Mouse (Mus musculus): ENCODE data around the gene Dlg5. TPM values are rescaled to one million over a fixed set of nuclear protein-coding genes. Genes with fewer than 3 reads are reported as not detected.

Gene Dlg5
- polyA plus RNA-seq, 1 experiment from 2014 or later = 45.5 TPM

- Histone ChIP-seq H3K4me3 (ENCODE audit: low read depth, low read length) (peak overlapping the region; percentile 84), H3K36me3 (ENCODE audit: control insufficient read depth, insufficient read depth, low read length) (peaks cover 4% of the 10 kb centered on the region; the same call in 1 of the 2 replicates), H3K27me3 (ENCODE audit: control insufficient read depth, insufficient read depth, low read length) (no peaks in the 10 kb centered on the region), H3K27ac (replicated peaks; ENCODE audit: low read depth, low read length) (peak overlapping the region; percentile 97), H3K4me2 (ENCODE audit: low read depth, severe bottlenecking) (peak overlapping the region; percentile 91), H3K9me3 (ENCODE audit: control insufficient read depth, low read length) (no peaks in the 10 kb centered on the region), H3K9ac (ENCODE audit: low read length) (peak overlapping the region; percentile 98), H3K4me1 (ENCODE audit: control insufficient read depth, insufficient read depth, low read length) (peaks cover 12% of the 10 kb centered on the region; the same call in 1 of the 2 replicates)
- under 1% methylated on average over 40 of the region's 40 CpGs for WGBS
- ATAC-seq (ENCODE audit: insufficient number of reproducible peaks, low FRiP score, low TSS enrichment, low read depth) = peak; percentile 68
- DNase-seq (ENCODE audit: low spot score) = peak; percentile 66
These were observed 1.2 kb downstream of the Dlg5 start for GRCm38 (mm10) chr14:24244330-24245176.

- H3K9me3 ChIP-seq (ENCODE audit: control insufficient read depth, low read length) = no peaks in the 10 kb centered on the region
- no peak overlapping the region for H3K4me2 ChIP-seq (ENCODE audit: low read depth, severe bottlenecking)
- WGBS = 91% methylated on average over 2 of the region's 2 CpGs
- no peak overlapping the region for H3K27ac ChIP-seq (replicated peaks; ENCODE audit: low read depth, low read length)
- H3K9ac ChIP-seq (ENCODE audit: low read length) = no peak overlapping the region
- H3K27me3 ChIP-seq (ENCODE audit: control insufficient read depth, insufficient read depth, low read length) = no peaks in the 10 kb centered on the region
- H3K4me3 ChIP-seq (ENCODE audit: low read depth, low read length) = no peak overlapping the region
- peaks cover 12% of the 10 kb centered on the region; the same call in 1 of the 2 replicates for H3K4me1 ChIP-seq (ENCODE audit: control insufficient read depth, insufficient read depth, low read length)
- DNase-seq (ENCODE audit: low spot score) = no peak
- no peak for ATAC-seq (ENCODE audit: insufficient number of reproducible peaks, low FRiP score, low TSS enrichment, low read depth)
- H3K36me3 ChIP-seq (ENCODE audit: control insufficient read depth, insufficient read depth, low read length) = peaks cover 4% of the 10 kb centered on the region; the same call in 1 of the 2 replicates
These were observed 3.7 kb downstream of the Dlg5 start for GRCm38 (mm10) chr14:24242016-24242415.

GRCm38 (mm10) chr14:24240831-24241230, 4.9 kb downstream of the Dlg5 start:
- Histone ChIP-seq H3K27ac (replicated peaks; ENCODE audit: low read depth, low read length) (no peak overlapping the region), H3K9ac (ENCODE audit: low read length) (no peak overlapping the region), H3K36me3 (ENCODE audit: control insufficient read depth, insufficient read depth, low read length) (peaks cover 4% of the 10 kb centered on the region; the same call in 1 of the 2 replicates), H3K27me3 (ENCODE audit: control insufficient read depth, insufficient read depth, low read length) (no peaks in the 10 kb centered on the region), H3K4me2 (ENCODE audit: low read depth, severe bottlenecking) (no peak overlapping the region), H3K4me3 (ENCODE audit: low read depth, low read length) (no peak overlapping the region), H3K9me3 (ENCODE audit: control insufficient read depth, low read length) (no peaks in the 10 kb centered on the region), H3K4me1 (ENCODE audit: control insufficient read depth, insufficient read depth, low read length) (peaks cover 10% of the 10 kb centered on the region; the same call in 1 of the 2 replicates)
- ATAC-seq (ENCODE audit: insufficient number of reproducible peaks, low FRiP score, low TSS enrichment, low read depth) (no peak), DNase-seq (ENCODE audit: low spot score) (no peak)
- 61% methylated on average over 6 of the region's 6 CpGs for WGBS

GRCm38 (mm10) chr14:24239651-24240050, 6.1 kb downstream of the Dlg5 start:
- Histone ChIP-seq H3K9ac (ENCODE audit: low read length) (no peak overlapping the region), H3K27me3 (ENCODE audit: control insufficient read depth, insufficient read depth, low read length) (no peaks in the 10 kb centered on the region), H3K4me3 (ENCODE audit: low read depth, low read length) (no peak overlapping the region), H3K36me3 (ENCODE audit: control insufficient read depth, insufficient read depth, low read length) (peaks cover 4% of the 10 kb centered on the region; the same call in 1 of the 2 replicates), H3K4me1 (ENCODE audit: control insufficient read depth, insufficient read depth, low read length) (peaks cover 10% of the 10 kb centered on the region; the same call in 1 of the 2 replicates), H3K9me3 (ENCODE audit: control insufficient read depth, low read length) (no peaks in the 10 kb centered on the region), H3K27ac (replicated peaks; ENCODE audit: low read depth, low read length) (no peak overlapping the region), H3K4me2 (ENCODE audit: low read depth, severe bottlenecking) (no peak overlapping the region)
- DNase-seq (ENCODE audit: low spot score) (no peak), ATAC-seq (ENCODE audit: insufficient number of reproducible peaks, low FRiP score, low TSS enrichment, low read depth) (no peak)
- 89% methylated on average over 11 of the region's 11 CpGs for WGBS

- H3K4me1 ChIP-seq (ENCODE audit: control insufficient read depth, insufficient read depth, low read length) = peaks cover 8% of the 10 kb centered on the region; the same call in 1 of the 2 replicates
- H3K27me3 ChIP-seq (ENCODE audit: control insufficient read depth, insufficient read depth, low read length) = no peaks in the 10 kb centered on the region
- H3K27ac ChIP-seq (replicated peaks; ENCODE audit: low read depth, low read length) = no peak overlapping the region
- DNase-seq (ENCODE audit: low spot score) (no peak), ATAC-seq (ENCODE audit: insufficient number of reproducible peaks, low FRiP score, low TSS enrichment, low read depth) (no peak)
- no peak overlapping the region for H3K4me2 ChIP-seq (ENCODE audit: low read depth, severe bottlenecking)
- 0 out of 2 replicates have a peak, but pooled peaks cover 2% of the 10 kb centered on the region for H3K36me3 ChIP-seq (ENCODE audit: control insufficient read depth, insufficient read depth, low read length)
- no peak overlapping the region for H3K9ac ChIP-seq (ENCODE audit: low read length)
- H3K4me3 ChIP-seq (ENCODE audit: low read depth, low read length) = no peak overlapping the region
- H3K9me3 ChIP-seq (ENCODE audit: control insufficient read depth, low read length) = no peaks in the 10 kb centered on the region
- 89% methylated on average over 3 of the region's 3 CpGs for WGBS
These were observed 9.8 kb downstream of the Dlg5 start for GRCm38 (mm10) chr14:24235954-24236353.

- Histone ChIP-seq H3K27me3 (ENCODE audit: control insufficient read depth, insufficient read depth, low read length) (no peaks in the 10 kb centered on the region), H3K4me2 (ENCODE audit: low read depth, severe bottlenecking) (no peak overlapping the region), H3K27ac (replicated peaks; ENCODE audit: low read depth, low read length) (no peak overlapping the region), H3K4me1 (ENCODE audit: control insufficient read depth, insufficient read depth, low read length) (peaks cover 10% of the 10 kb centered on the region; the same call in 1 of the 2 replicates), H3K9me3 (ENCODE audit: control insufficient read depth, low read length) (no peaks in the 10 kb centered on the region), H3K9ac (ENCODE audit: low read length) (no peak overlapping the region), H3K4me3 (ENCODE audit: low read depth, low read length) (no peak overlapping the region), H3K36me3 (ENCODE audit: control insufficient read depth, insufficient read depth, low read length) (no peaks in the 10 kb centered on the region)
- no peak for ATAC-seq (ENCODE audit: insufficient number of reproducible peaks, low FRiP score, low TSS enrichment, low read depth)
- 75% methylated on average over 2 of the region's 2 CpGs for WGBS
- DNase-seq (ENCODE audit: low spot score) = no peak
These were observed 11.3 kb downstream of the Dlg5 start for GRCm38 (mm10) chr14:24234411-24234810.

GRCm38 (mm10) chr14:24232641-24233633, 12.8 kb downstream of the Dlg5 start:
- Histone ChIP-seq H3K4me1 (ENCODE audit: control insufficient read depth, insufficient read depth, low read length) (peaks cover 14% of the 10 kb centered on the region; the same call in 1 of the 2 replicates), H3K9me3 (ENCODE audit: control insufficient read depth, low read length) (no peaks in the 10 kb centered on the region), H3K36me3 (ENCODE audit: control insufficient read depth, insufficient read depth, low read length) (no peaks in the 10 kb centered on the region), H3K4me2 (ENCODE audit: low read depth, severe bottlenecking) (no peak overlapping the region), H3K27me3 (ENCODE audit: control insufficient read depth, insufficient read depth, low read length) (no peaks in the 10 kb centered on the region), H3K4me3 (ENCODE audit: low read depth, low read length) (no peak overlapping the region), H3K9ac (ENCODE audit: low read length) (no peak overlapping the region), H3K27ac (replicated peaks; ENCODE audit: low read depth, low read length) (no peak overlapping the region)
- no peak for ATAC-seq (ENCODE audit: insufficient number of reproducible peaks, low FRiP score, low TSS enrichment, low read depth)
- no peak for DNase-seq (ENCODE audit: low spot score)
- 61% methylated on average over 11 of the region's 12 CpGs for WGBS

- Histone ChIP-seq H3K27me3 (ENCODE audit: control insufficient read depth, insufficient read depth, low read length) (no peaks in the 10 kb centered on the region), H3K4me3 (ENCODE audit: low read depth, low read length) (no peak overlapping the region), H3K27ac (replicated peaks; ENCODE audit: low read depth, low read length) (no peak overlapping the region), H3K4me2 (ENCODE audit: low read depth, severe bottlenecking) (no peak overlapping the region), H3K9ac (ENCODE audit: low read length) (no peak overlapping the region), H3K9me3 (ENCODE audit: control insufficient read depth, low read length) (no peaks in the 10 kb centered on the region), H3K4me1 (ENCODE audit: control insufficient read depth, insufficient read depth, low read length) (peaks cover 14% of the 10 kb centered on the region; the same call in 1 of the 2 replicates), H3K36me3 (ENCODE audit: control insufficient read depth, insufficient read depth, low read length) (no peaks in the 10 kb centered on the region; the same call in 1 of the 2 replicates)
- ATAC-seq (ENCODE audit: insufficient number of reproducible peaks, low FRiP score, low TSS enrichment, low read depth) (no peak), DNase-seq (ENCODE audit: low spot score) (no peak)
- 77% methylated on average over 6 of the region's 6 CpGs for WGBS
These were observed 17.2 kb downstream of the Dlg5 start for GRCm38 (mm10) chr14:24228549-24228948.
